Mouse (Mus musculus) CH12.LX (cell line): ENCODE results near the gene Ghdc.

Experiments
- CTCF ChIP-seq, 2 experiments: IDR thresholded peaks in 1 of 2; conservative IDR thresholded peaks in 1 of 2; 2 replicates each; pipeline ENCODE4 v1.5.1; 2011 to 2012; ENCODE audit warnings: low read depth in 2 of 2, low read length in 2 of 2, improper control_type of control experiment in 1 of 2, inconsistent platforms in 1 of 2, mild to moderate bottlenecking in 1 of 2, moderate library complexity in 1 of 2
- EP300 ChIP-seq: IDR thresholded peaks from 2 replicates; pipeline ENCODE4 v1.6.1; 2011; ENCODE audit warnings: low read length, improper control_type of control experiment
- POLR2AphosphoS2 ChIP-seq: IDR thresholded peaks from 2 replicates; pipeline ENCODE4 v1.6.1; 2011; ENCODE audit warnings: low read depth, low read length, improper control_type of control experiment
- ZMIZ1 ChIP-seq: IDR thresholded peaks from 2 replicates; pipeline ENCODE4 v1.6.1; 2012; ENCODE audit warnings: low read depth, mild to moderate bottlenecking, inconsistent platforms, low read length, improper control_type of control experiment
- ZNF384 ChIP-seq: IDR thresholded peaks from 2 replicates; pipeline ENCODE4 v1.6.1; 2012; ENCODE audit warnings: low read depth, low read length, improper control_type of control experiment, inconsistent platforms

DNA sequence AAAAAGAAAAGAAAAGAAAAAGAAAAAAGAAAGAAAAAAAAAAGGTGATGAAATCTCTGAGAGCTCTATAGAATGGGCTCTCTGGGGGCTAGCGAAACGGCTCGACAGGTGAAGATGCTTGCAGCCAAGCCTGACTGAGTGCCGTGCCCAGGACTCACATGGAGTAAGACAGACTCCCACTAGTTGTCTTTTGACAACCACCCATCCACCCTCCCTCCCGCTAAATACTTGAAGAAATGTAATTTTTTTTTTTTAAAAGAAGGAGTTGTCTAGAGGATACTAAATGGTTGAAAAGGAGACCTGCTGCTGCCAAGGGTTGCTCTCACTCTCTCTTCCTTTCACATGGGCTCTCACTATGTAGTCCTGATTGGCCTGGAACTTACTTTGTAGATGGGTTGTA lies 32.0 kb downstream of the Ghdc start:
- TF ChIP-seq POLR2AphosphoS2 (no peak), EP300 (no peak), ZNF384 (peak; percentile 26; the same call in 1 of the 2 replicates), ZMIZ1 (no peak), CTCF (conservative IDR thresholded peaks at IDR 0.05 in 1 of 2, IDR thresholded peaks at IDR 0.05 in 1 of 2; ENCODE audit: low read depth in 2 of 2, low read length in 2 of 2) (no peak)
